Mouse (Mus musculus) limb, embryonic 11.5 days (tissue): ENCODE measurements around the gene Kiz. TPM values are rescaled to one million over a fixed set of nuclear protein-coding genes. Genes with fewer than 3 reads are reported as not detected.

Experiments used
- ATAC-seq: fragments of 200-750 bp; cut with Nextera tagmentation; 2 replicates; pipeline ENCODE4 v1.8.0; 2017; ENCODE audit warnings: low read depth; ENCODE audit not compliant: insufficient number of reproducible peaks, low FRiP score, low TSS enrichment
- DNase-seq: peaks from one replicate; pipeline ENCODE4 v3.0.0-alpha.2; 2015; ENCODE audit warnings: low spot score
- H3K27ac ChIP-seq: fragments of 300-500 bp; sonication (generic); replicated peaks from 2 replicates; pipeline ENCODE4 v1.5.1; 2014; ENCODE audit warnings: low read depth, mild to moderate bottlenecking, low read length
- H3K27me3 ChIP-seq: fragments of 300-500 bp; sonication (generic); 2 replicates; pipeline ENCODE4 v1.6.1; 2014; ENCODE audit warnings: mild to moderate bottlenecking, low read length, mixed read lengths; ENCODE audit not compliant: control insufficient read depth, insufficient read depth
- H3K36me3 ChIP-seq: fragments of 300-500 bp; sonication (generic); 2 replicates; pipeline ENCODE4 v1.6.1; 2014; ENCODE audit warnings: mild to moderate bottlenecking, low read length, moderate library complexity, mixed read lengths; ENCODE audit not compliant: control insufficient read depth, insufficient read depth
- H3K4me1 ChIP-seq: fragments of 300-500 bp; sonication (generic); 2 replicates; pipeline ENCODE4 v1.6.1; 2014; ENCODE audit warnings: low read length, mixed read lengths; ENCODE audit not compliant: control insufficient read depth, insufficient read depth
- H3K4me2 ChIP-seq: fragments of 300-500 bp; sonication (generic); 2 replicates; pipeline ENCODE4 v1.6.1; 2014; ENCODE audit warnings: low read depth, mild to moderate bottlenecking, moderate library complexity; ENCODE audit not compliant: severe bottlenecking
- H3K4me3 ChIP-seq: fragments of 300-500 bp; sonication (generic); 2 replicates; pipeline ENCODE4 v1.5.1; 2014; ENCODE audit warnings: low read depth, low read length
- H3K9ac ChIP-seq: fragments of 300-500 bp; sonication (generic); 2 replicates; pipeline ENCODE4 v1.6.1; 2014; ENCODE audit warnings: mild to moderate bottlenecking, low read length
- H3K9me3 ChIP-seq: fragments of 300-500 bp; sonication (generic); 2 replicates; pipeline ENCODE4 v1.6.1; 2016; ENCODE audit warnings: low read length; ENCODE audit not compliant: control insufficient read depth
- WGBS: fragments of 180-500 bp; shearing (Covaris S2); extraction: QIAGEN DNeasy Blood & Tissue Kit; methylation state at CpG from one replicate; pipeline ENCODE4 v1.1.7; 2014; 5-methylcytosine and 5-hydroxymethylcytosine counted together
- polyA plus RNA-seq: library from polyadenylated mRNA; unstranded; fragments of >200 nt; fragmentation: Nextera tagmentation; extraction: Ambion mirVana; gene quantifications from 2 replicates; pipeline ENCODE4 v1.2.1, GENCODE M21; 2014

Gene Kiz
- polyA plus RNA-seq, 1 experiment from 2014 or later, result 31.1 TPM

DNA sequence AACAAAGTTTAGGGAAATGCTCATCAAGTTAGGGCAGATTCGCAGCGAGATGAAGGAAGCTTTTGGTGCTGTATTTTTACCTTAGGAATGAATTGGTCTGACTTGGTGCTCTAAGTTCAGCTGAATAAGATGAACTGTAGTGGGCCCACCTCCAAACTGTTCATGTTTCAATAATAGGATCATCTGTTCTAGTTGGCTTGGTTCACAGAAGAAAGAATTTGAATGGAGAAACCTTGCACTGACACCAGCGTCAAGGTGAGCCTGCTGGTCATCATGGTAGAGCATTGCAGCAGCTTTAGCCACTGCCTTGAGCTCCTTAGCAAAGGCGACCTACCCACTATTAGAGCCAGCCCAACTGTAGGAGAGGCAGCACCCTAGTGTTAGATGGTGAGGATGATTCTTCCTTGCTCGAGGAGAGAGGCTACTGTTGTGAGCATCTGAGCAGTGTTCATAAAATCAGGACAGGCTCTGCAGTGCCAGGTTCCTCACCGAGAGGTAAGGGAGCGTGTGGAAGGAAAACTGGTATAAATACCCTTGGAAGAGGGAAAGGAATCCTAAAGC, 18.3 kb downstream of the Kiz start:
- no peak for ATAC-seq
- 89% methylated on average over 7 of the region's 7 CpGs for WGBS

DNA sequence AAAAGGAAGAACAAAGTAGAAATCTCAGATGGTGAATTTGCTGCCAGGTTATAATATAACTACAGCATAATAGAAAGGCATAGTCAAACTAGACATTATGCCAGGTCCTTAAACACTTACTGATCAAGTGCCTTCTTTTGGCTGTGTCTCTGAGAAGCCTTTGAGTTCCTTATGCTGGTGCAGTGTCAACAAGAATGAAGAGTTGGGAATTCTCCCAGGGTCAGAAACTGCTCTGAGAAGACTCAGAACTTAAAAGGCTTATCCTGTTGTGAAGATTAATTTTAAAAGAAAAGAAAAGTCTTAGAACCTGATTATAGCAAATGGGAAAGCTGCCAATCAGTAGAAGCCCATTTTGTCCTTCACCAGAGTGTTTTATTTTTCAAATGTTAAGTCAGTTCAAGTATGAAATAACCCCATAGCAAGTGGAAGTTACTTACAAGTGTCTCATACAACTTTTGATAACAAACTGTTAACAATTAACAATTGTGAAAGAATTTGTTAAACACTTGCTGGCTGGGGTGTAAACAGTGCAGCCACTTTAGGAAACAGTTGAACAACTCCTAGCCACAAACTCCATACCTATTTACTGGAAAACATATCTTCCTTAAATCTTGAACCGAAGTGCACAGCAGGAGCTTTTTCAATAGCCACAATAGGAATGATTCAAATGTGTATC, 21.9 kb downstream of the Kiz start:
- 94% methylated on average over 1 of the region's 1 CpGs for WGBS
- Histone ChIP-seq H3K9me3 (no peaks in the 10 kb centered on the region), H3K9ac (no peak overlapping the region), H3K4me2 (no peak overlapping the region), H3K27ac (no peak overlapping the region), H3K36me3 (no peaks in the 10 kb centered on the region), H3K27me3 (no peaks in the 10 kb centered on the region), H3K4me3 (no peak overlapping the region), H3K4me1 (no peaks in the 10 kb centered on the region)
- DNase-seq (no peak), ATAC-seq (no peak)

More for the DNA sequence above, 18.3 kb downstream of the Kiz start:
- Histone ChIP-seq H3K27ac (no peak overlapping the region), H3K36me3 (no peaks in the 10 kb centered on the region), H3K27me3 (no peaks in the 10 kb centered on the region), H3K9me3 (no peaks in the 10 kb centered on the region), H3K4me1 (no peaks in the 10 kb centered on the region), H3K4me2 (no peak overlapping the region), H3K4me3 (no peak overlapping the region), H3K9ac (no peak overlapping the region)
- no peak for DNase-seq

DNA sequence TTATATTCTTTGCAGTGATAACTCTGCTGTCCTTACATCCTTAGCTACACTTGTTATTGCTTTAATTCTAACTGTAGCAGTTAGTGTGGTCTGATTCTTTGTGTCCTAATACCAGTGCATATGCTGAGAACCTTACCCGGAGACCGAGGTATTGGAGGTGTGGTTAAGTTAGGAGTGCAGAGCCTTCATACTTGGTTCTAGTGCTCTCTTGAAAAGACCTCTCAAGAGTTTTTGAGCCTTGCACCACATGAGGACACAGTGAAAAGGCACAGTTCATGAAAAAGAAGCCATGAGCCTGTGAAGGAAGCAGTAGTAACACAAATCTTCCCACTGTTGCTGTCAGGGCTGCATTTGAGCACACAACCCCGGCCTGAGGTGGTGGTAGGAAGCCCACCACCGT, 26.0 kb downstream of the Kiz start:
- whole genome bisulfite sequencing, result 96% methylated on average over 4 of the region's 4 CpGs
- H3K4me1 ChIP-seq, result no peaks in the 10 kb centered on the region
- H3K9ac ChIP-seq, result no peak overlapping the region
- no peak for DNase-seq
- H3K27ac ChIP-seq, result no peak overlapping the region
- no peaks in the 10 kb centered on the region for H3K27me3 ChIP-seq
- H3K36me3 ChIP-seq, result no peaks in the 10 kb centered on the region
- no peak for ATAC-seq
- no peaks in the 10 kb centered on the region for H3K9me3 ChIP-seq
- no peak overlapping the region for H3K4me3 ChIP-seq
- no peak overlapping the region for H3K4me2 ChIP-seq

DNA sequence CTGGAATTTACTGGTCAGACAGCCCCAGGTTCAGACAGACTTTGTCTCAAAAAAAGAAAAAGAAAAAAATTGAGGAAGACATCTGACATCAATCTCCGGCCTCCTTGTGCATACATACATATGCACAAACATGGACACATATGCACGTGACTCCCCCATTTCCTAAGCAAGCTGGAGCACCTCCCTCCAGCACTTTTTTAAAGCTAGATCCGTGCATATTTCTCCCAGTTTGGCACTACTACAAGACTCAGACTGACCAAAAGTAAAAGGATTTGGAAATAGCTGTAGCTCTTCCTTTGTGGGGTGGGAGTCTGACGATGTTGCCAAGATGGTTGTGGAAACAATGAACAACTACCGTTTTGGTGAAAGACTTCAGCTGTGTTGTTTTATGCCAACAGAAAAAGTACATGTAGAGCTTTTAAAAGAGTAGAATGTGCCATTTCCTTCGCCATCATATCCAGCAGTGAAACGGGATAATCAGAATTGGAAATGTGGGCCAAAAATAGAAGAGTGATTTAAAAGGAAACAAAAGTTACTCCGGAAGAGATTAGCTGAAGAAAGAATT, 28.7 kb downstream of the Kiz start:
- 86% methylated on average over 8 of the region's 8 CpGs for WGBS
- ATAC-seq (no peak), DNase-seq (no peak)
- H3K4me1 ChIP-seq, result no peaks in the 10 kb centered on the region
- H3K36me3 ChIP-seq, result no peaks in the 10 kb centered on the region
- no peak overlapping the region for H3K27ac ChIP-seq
- no peak overlapping the region for H3K4me3 ChIP-seq
- H3K4me2 ChIP-seq, result no peak overlapping the region
- H3K27me3 ChIP-seq, result no peaks in the 10 kb centered on the region
- no peak overlapping the region for H3K9ac ChIP-seq
- H3K9me3 ChIP-seq, result no peaks in the 10 kb centered on the region

DNA sequence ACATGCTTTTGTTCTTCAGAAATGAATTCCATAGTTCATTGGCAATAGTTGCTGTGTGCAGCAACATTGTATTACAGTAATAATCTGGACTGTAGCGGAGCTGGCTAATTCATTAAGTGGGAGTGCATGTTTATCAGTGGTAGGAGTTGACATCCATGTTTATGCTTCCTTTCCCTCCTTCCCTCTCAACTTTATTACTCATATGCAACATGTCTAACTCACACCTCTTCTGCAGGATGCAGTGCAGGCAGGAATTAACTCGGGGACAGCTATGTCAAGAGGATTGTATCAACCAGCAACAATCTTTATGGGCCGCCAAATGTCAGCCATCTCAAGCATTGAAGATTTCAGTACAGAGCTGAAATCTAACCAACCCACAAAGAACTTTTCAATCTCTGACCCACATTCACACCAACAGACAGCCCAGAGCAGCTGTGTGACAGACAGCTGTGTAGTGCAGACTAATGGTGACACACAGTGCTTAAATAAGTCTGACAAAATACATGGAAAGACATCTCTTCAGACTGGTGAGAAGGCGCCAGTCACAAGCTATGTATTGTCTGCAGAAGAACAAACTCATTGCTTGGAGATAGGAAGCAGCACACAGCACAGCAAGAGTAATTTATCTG, 33.2 kb downstream of the Kiz start:
- no peaks in the 10 kb centered on the region for H3K27me3 ChIP-seq
- H3K4me1 ChIP-seq, result no peaks in the 10 kb centered on the region
- DNase-seq (no peak), ATAC-seq (no peak)
- no peak overlapping the region for H3K9ac ChIP-seq
- no peak overlapping the region for H3K4me2 ChIP-seq
- no peaks in the 10 kb centered on the region for H3K9me3 ChIP-seq
- H3K36me3 ChIP-seq, result peaks cover 5% of the 10 kb centered on the region; the same call in 1 of the 2 replicates
- no peak overlapping the region for H3K4me3 ChIP-seq
- no peak overlapping the region for H3K27ac ChIP-seq
- WGBS, result 93% methylated on average over 4 of the region's 4 CpGs

DNA sequence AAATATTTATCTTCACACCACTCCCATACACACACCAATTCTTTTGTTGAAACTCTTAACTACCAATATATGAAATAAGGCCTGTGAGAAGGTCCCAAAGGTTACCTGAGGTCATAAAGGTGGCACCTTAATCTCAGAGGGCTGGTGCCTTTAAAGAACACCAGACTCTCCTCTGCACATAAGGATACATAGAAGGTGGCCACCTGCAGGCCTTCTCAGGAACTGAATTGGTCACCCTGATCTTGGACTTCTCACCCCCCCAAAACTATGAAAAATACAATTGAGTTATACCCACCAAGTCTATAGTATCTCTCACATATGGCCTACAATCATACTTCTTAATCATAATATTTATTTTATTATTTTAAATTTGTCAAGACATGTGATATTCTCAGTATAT, 43.3 kb downstream of the Kiz start:
- no peaks in the 10 kb centered on the region for H3K36me3 ChIP-seq
- H3K9ac ChIP-seq, result no peak overlapping the region
- H3K27ac ChIP-seq, result no peak overlapping the region
- no peak for ATAC-seq
- no peak overlapping the region for H3K4me3 ChIP-seq
- no peak for DNase-seq
- H3K4me1 ChIP-seq, result no peaks in the 10 kb centered on the region
- H3K27me3 ChIP-seq, result no peaks in the 10 kb centered on the region
- no peaks in the 10 kb centered on the region for H3K9me3 ChIP-seq
- no peak overlapping the region for H3K4me2 ChIP-seq

DNA sequence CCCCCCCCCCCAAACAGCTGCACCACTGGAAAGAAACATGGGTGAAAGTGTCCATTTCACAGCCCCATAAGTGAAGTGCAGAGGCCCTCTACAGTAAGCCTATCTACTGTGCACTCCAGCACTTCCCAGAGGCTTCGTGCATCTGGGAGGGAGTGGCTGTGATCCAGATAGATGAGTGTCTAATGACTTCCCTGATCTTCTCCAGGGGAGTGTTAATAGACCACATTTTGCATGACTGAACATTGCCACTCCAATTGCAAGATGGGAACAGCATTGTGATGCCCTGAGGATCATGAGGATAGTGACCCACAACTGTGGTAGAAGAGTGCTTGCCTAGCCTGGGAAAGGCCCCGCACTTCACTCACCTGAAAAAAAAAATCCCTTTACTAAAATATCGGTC, 60.4 kb downstream of the Kiz start:
- 89% methylated on average over 3 of the region's 3 CpGs for WGBS
- ATAC-seq, result no peak
- H3K9ac ChIP-seq, result no peak overlapping the region
- H3K36me3 ChIP-seq, result no peaks in the 10 kb centered on the region
- H3K4me3 ChIP-seq, result no peak overlapping the region
- H3K9me3 ChIP-seq, result no peaks in the 10 kb centered on the region
- H3K27me3 ChIP-seq, result no peaks in the 10 kb centered on the region
- H3K27ac ChIP-seq, result no peak overlapping the region
- no peak overlapping the region for H3K4me2 ChIP-seq
- no peak for DNase-seq
- H3K4me1 ChIP-seq, result no peaks in the 10 kb centered on the region

DNA sequence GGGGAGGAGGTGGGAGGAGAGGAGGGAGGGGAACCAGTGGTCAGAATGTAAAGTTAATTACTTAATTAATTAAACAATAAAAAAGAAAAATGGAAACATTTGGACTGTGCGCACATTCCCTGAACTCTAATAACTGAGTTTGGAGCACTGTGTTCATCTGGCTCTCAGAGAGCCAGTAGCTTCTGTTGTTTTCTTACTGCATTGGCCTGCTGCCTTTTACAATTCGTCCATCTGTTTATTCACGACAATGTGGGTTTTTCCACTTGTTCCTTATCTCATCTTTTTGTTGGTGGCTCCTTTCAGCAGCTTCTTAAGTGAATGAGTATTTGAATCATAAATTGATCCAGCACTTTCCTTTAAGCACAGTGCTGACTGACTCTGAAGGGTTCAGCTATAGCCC, 62.1 kb downstream of the Kiz start:
- Histone ChIP-seq H3K4me3 (no peak overlapping the region), H3K27ac (no peak overlapping the region), H3K9ac (no peak overlapping the region), H3K9me3 (no peaks in the 10 kb centered on the region), H3K27me3 (no peaks in the 10 kb centered on the region), H3K4me2 (no peak overlapping the region), H3K36me3 (no peaks in the 10 kb centered on the region), H3K4me1 (no peaks in the 10 kb centered on the region)
- DNase-seq (no peak), ATAC-seq (no peak)
- 84% methylated on average over 3 of the region's 3 CpGs for WGBS
